8 mouse cellular contexts compared by ENCODE assay signal in the genomic region with DNA sequence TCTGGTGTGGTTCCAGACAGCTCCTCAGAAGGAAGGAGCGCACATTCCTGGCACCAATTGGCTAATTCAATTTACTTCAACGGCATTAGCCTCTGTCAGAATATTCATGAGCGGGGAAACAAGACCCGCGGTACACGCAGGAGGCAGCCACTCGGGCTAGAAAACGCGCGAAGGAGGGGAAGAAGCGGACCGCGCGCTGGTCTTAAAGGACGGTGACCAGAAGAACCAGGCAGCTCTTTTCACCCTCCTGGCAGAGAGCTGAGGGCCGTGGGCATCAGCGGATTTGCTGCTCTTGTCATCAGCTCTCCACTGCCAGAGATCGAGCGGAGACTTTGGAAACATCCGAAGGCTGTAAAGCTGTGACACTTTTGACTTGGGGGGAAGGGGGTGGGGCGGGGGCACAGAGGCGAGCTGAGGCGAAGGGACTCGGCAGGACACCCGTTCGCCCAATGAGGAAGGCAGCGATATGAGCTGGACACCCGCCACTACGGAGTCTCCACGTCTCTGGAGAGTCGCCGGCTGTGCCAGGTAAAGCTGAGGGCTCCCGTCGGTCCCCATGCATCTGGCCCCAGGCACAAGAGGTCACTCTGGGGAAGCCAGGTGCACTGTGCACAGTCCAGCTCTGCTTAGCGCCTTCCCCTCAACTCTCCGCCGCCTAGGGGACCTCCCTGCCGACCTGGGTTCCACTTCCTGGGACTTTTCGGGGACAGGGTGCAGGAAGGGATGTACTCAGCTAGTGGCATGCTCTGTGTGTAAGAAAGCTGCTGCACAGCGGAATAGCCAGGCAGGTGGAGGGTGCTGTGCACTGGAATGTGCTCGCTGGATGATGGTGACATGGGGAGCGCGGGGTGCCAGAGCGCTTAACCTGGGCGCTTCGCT. TPM values are rescaled to one million over a fixed set of nuclear protein-coding genes. Genes with fewer than 3 reads are reported as not detected.
DNase-seq lines count a peak whose midpoint lies in the region; ATAC-seq and TF ChIP-seq lines count a peak whose summit lies in the region.

A gene (plus strand): TSS at position 159 of the 879 bp plus-strand sequence.

- no peak for TF ChIP-seq POLR2A in kidney, adult 2 months (IDR thresholded peaks at IDR 0.05; ENCODE audit: low read depth, low read length)

- 1% methylated on average over 46 of the region's 46 CpGs for WGBS in kidney, adult 2 months
- under 1% methylated on average over 46 of the region's 46 CpGs for WGBS in forebrain, embryonic 16.5 days
- WGBS in intestine, embryonic 15.5 days, result under 1% methylated on average over 46 of the region's 46 CpGs
- 1% methylated on average over 45 of the region's 46 CpGs for WGBS in liver, postnatal 0 days (ENCODE audit: insufficient replicate concordance)
- WGBS in stomach, postnatal 0 days, result 1% methylated on average over 46 of the region's 46 CpGs

- no peak within 1 kb of the TSS for H3K4me3 ChIP-seq in kidney, adult 2 months (ENCODE audit: insufficient read depth, low read depth, low read length)
- peak within 1 kb of the TSS; percentile 52 for H3K4me3 ChIP-seq in forebrain, embryonic 16.5 days (replicated peaks; ENCODE audit: low read length)
- peak within 1 kb of the TSS; percentile 45 for H3K4me3 ChIP-seq in intestine, embryonic 15.5 days (replicated peaks)
- H3K4me3 ChIP-seq in liver, postnatal 0 days (ENCODE audit: low read depth, low read length), result no peak within 1 kb of the TSS
- H3K4me3 ChIP-seq in stomach, postnatal 0 days (ENCODE audit: low read depth, low read length), result peak within 1 kb of the TSS; percentile 36

- no peak for TF ChIP-seq EP300 in liver, postnatal 0 days (IDR thresholded peaks at IDR 0.05; ENCODE audit: low read depth)
- TF ChIP-seq EP300 in stomach, postnatal 0 days (optimal IDR thresholded peaks at IDR 0.05), result no peak

- ATAC-seq in forebrain, embryonic 16.5 days, result peak; percentile 76
- ATAC-seq in intestine, embryonic 15.5 days, result peak; percentile 72
- ATAC-seq in liver, postnatal 0 days, result no peak
- peak; percentile 60 for ATAC-seq in stomach, postnatal 0 days (ENCODE audit: low FRiP score, low TSS enrichment)
- ATAC-seq in monocyte, adult 5-6 weeks (replicated peaks; ENCODE audit: insufficient number of reproducible peaks, low FRiP score, low TSS enrichment, poor library complexity, severe bottlenecking), result no peak

- no peaks in the 10 kb centered on the region; the same call in 1 of the 2 replicates for H3K27me3 ChIP-seq in kidney, adult 2 months (replicated peaks; ENCODE audit: control insufficient read depth, insufficient read depth, low read length)
- no peaks in the 10 kb centered on the region for H3K27me3 ChIP-seq in forebrain, embryonic 16.5 days (replicated peaks; ENCODE audit: control insufficient read depth, insufficient read depth, low read length)
- peaks cover 10% of the 10 kb centered on the region; the same call in 1 of the 2 replicates for H3K27me3 ChIP-seq in intestine, embryonic 15.5 days (replicated peaks)
- H3K27me3 ChIP-seq in liver, postnatal 0 days (ENCODE audit: insufficient read depth, low read length), result peaks cover 17% of the 10 kb centered on the region
- H3K27me3 ChIP-seq in stomach, postnatal 0 days (ENCODE audit: control insufficient read depth, insufficient read depth, low read length), result 0 out of 2 replicates have a peak, but pooled peaks cover 3% of the 10 kb centered on the region

- H3K4me2 ChIP-seq in forebrain, embryonic 16.5 days (ENCODE audit: low read length), result peak within 1 kb of the TSS; percentile 92
- peak within 1 kb of the TSS; percentile 92 for H3K4me2 ChIP-seq in intestine, embryonic 15.5 days (replicated peaks)
- peak within 1 kb of the TSS; percentile 35 for H3K4me2 ChIP-seq in liver, postnatal 0 days (ENCODE audit: low read depth, low read length)
- peak within 1 kb of the TSS; percentile 66 for H3K4me2 ChIP-seq in stomach, postnatal 0 days (replicated peaks; ENCODE audit: low read depth)

- H3K9ac ChIP-seq in forebrain, embryonic 16.5 days (replicated peaks; ENCODE audit: low read depth, low read length), result peak within 1 kb of the TSS; percentile 57
- peak within 1 kb of the TSS; percentile 10; the same call in 1 of the 2 replicates for H3K9ac ChIP-seq in intestine, embryonic 15.5 days
- H3K9ac ChIP-seq in liver, postnatal 0 days (replicated peaks), result no peak within 1 kb of the TSS
- H3K9ac ChIP-seq in stomach, postnatal 0 days (ENCODE audit: low read length), result no peak within 1 kb of the TSS

- TF ChIP-seq CTCF in kidney, adult 2 months (conservative IDR thresholded peaks at IDR 0.05; ENCODE audit: insufficient read depth, insufficient read length, low read depth, low read length), result no peak
- TF ChIP-seq CTCF in liver, postnatal 0 days (IDR thresholded peaks at IDR 0.05; ENCODE audit: low read depth), result no peak
- TF ChIP-seq CTCF in stomach, postnatal 0 days (IDR thresholded peaks at IDR 0.05; ENCODE audit: low read depth), result no peak

- DNase-seq in kidney, postnatal 10 days, result peak; percentile 11
- DNase-seq in kidney, adult 2 months, result no peak
- DNase-seq in cerebellum, adult 18-20 months, result peak; percentile 54 to 64
- DNase-seq in liver, postnatal 0 days, result no peak
- peak; percentile 16 for DNase-seq in stomach, postnatal 0 days (ENCODE audit: low spot score)

- no peaks in the 10 kb centered on the region for H3K36me3 ChIP-seq in kidney, adult 2 months (ENCODE audit: control insufficient read depth, insufficient read depth, low read length)
- H3K36me3 ChIP-seq in forebrain, embryonic 16.5 days (ENCODE audit: control insufficient read depth, insufficient read depth), result no peaks in the 10 kb centered on the region
- no peaks in the 10 kb centered on the region for H3K36me3 ChIP-seq in intestine, embryonic 15.5 days
- no peaks in the 10 kb centered on the region for H3K36me3 ChIP-seq in liver, postnatal 0 days (replicated peaks; ENCODE audit: insufficient read depth, low read length)
- H3K36me3 ChIP-seq in stomach, postnatal 0 days (ENCODE audit: control insufficient read depth, insufficient read depth, low read length), result no peaks in the 10 kb centered on the region

- no peaks in the 10 kb centered on the region for H3K9me3 ChIP-seq in forebrain, embryonic 16.5 days (ENCODE audit: control insufficient read depth, low read length)
- H3K9me3 ChIP-seq in intestine, embryonic 15.5 days, result no peaks in the 10 kb centered on the region
- no peaks in the 10 kb centered on the region for H3K9me3 ChIP-seq in liver, postnatal 0 days (ENCODE audit: low read length)
- H3K9me3 ChIP-seq in stomach, postnatal 0 days (ENCODE audit: control insufficient read depth, low read length), result no peaks in the 10 kb centered on the region

- H3K27ac ChIP-seq in kidney, adult 2 months (ENCODE audit: insufficient read depth, low read depth, low read length), result no peak within 1 kb of the TSS
- no peak within 1 kb of the TSS for H3K27ac ChIP-seq in forebrain, embryonic 16.5 days (ENCODE audit: low read length)
- no peak within 1 kb of the TSS for H3K27ac ChIP-seq in intestine, embryonic 15.5 days
- H3K27ac ChIP-seq in liver, postnatal 0 days (ENCODE audit: low read depth), result no peak within 1 kb of the TSS
- no peak within 1 kb of the TSS for H3K27ac ChIP-seq in stomach, postnatal 0 days (replicated peaks)

- H3K4me1 ChIP-seq in kidney, adult 2 months (ENCODE audit: control insufficient read depth, insufficient read depth, low read length), result no peaks in the 10 kb centered on the region
- H3K4me1 ChIP-seq in forebrain, embryonic 16.5 days (replicated peaks; ENCODE audit: control insufficient read depth, insufficient read depth, low read length), result peaks cover 6% of the 10 kb centered on the region; the same call in 1 of the 2 replicates
- H3K4me1 ChIP-seq in intestine, embryonic 15.5 days (replicated peaks), result peaks cover 12% of the 10 kb centered on the region
- H3K4me1 ChIP-seq in liver, postnatal 0 days (ENCODE audit: insufficient read depth), result 0 out of 2 replicates have a peak, but pooled peaks cover 2% of the 10 kb centered on the region
- H3K4me1 ChIP-seq in stomach, postnatal 0 days (replicated peaks; ENCODE audit: control insufficient read depth, insufficient read depth), result no peaks in the 10 kb centered on the region; the same call in 1 of the 2 replicates

RNA-seq across cellular contexts. Expression of the gene that starts here (rescaled TPM):
- polyA plus RNA-seq in kidney, adult 2 months (2012; rRNA removed), result 0.07 and 0.11 TPM in 2 replicates
- 1.2 and 1.8 TPM in 2 replicates for polyA plus RNA-seq in forebrain, embryonic 16.5 days (2015; fragmentation: Nextera tagmentation; extraction: Ambion mirVana)
- 0.19 and 0.23 TPM in 2 replicates for polyA plus RNA-seq in intestine, embryonic 15.5 days (2015; fragmentation: Nextera tagmentation; extraction: Ambion mirVana)
- polyA plus RNA-seq in liver, postnatal 0 days (2015; fragmentation: Nextera tagmentation; extraction: Ambion mirVana), result not detected in 2 replicates
- polyA plus RNA-seq in stomach, postnatal 0 days (2015; fragmentation: Nextera tagmentation; extraction: Ambion mirVana), result 0.07 and 0.10 TPM in 2 replicates
- not detected in 3 replicates for total RNA-seq in monocyte, adult 5-6 weeks (2017)

Comparison
In these comparisons a context has a peak if more than half of its experiments do, and no peak if none do; other contexts are left out.
1. DNase-seq: peak in kidney, postnatal 10 days (single experiment) and cerebellum, adult 18-20 months (2 of 2); none in kidney, adult 2 months (single experiment) and liver, postnatal 0 days (single experiment).
2. Peak in ATAC-seq, H3K4me3 ChIP-seq, H3K9ac ChIP-seq and H3K4me2 ChIP-seq in intestine, embryonic 15.5 days; RNA of the gene not detected or under 1 TPM.
3. Peak in DNase-seq, ATAC-seq, H3K4me3 ChIP-seq and H3K4me2 ChIP-seq in stomach, postnatal 0 days; RNA of the gene not detected or under 1 TPM.
4. H3K4me2 ChIP-seq: peak in every context shown above with its lines; median percentile 92 in forebrain, embryonic 16.5 days; 92 in intestine, embryonic 15.5 days; 66 in stomach, postnatal 0 days; 35 in liver, postnatal 0 days.